ENCODE assay signal across 8 mouse cellular contexts in the genomic region with DNA sequence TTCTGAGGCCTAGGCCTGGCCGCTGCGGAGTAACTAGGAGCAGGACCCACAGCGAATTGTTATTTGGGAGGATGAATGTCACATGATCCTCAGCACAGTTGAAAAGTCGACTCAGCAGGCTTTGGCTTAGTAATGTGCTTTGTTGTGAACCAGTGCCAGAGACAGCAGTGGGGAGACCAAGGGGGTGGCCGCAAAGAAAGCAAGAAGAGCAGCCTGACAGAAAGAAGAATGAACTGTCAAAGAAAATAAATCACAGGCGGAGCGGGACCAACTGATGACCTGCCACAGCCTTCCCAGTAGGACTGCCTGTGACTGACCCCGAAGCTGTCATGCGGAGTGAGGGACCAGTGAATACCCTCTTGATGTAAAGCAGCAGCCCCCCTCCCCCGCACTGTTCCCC.
DNase-seq lines count a peak whose midpoint lies in the region; ATAC-seq lines count a peak whose summit lies in the region.

No protein-coding gene starts in this region.

- H3K4me3 ChIP-seq in heart, embryonic 10.5 days, result peak overlapping the region; percentile 30
- peak overlapping the region; percentile 22 for H3K4me3 ChIP-seq in hindbrain, embryonic 15.5 days
- no peak overlapping the region for H3K4me3 ChIP-seq in stomach, embryonic 15.5 days (replicated peaks)

- H3K27ac ChIP-seq in heart, embryonic 10.5 days, result peak overlapping the region; percentile 62; the same call in 1 of the 2 replicates
- H3K27ac ChIP-seq in hindbrain, embryonic 15.5 days (replicated peaks), result peak overlapping the region; percentile 43
- H3K27ac ChIP-seq in stomach, embryonic 15.5 days, result no peak overlapping the region

- DNase-seq in heart, embryonic 10.5 days (ENCODE audit: low spot score), result no peak
- DNase-seq in heart, adult 9 months (ENCODE audit: low spot score in 2 of 2), result no peak
- DNase-seq in embryo, embryonic 11 days, result peak; percentile 76
- DNase-seq in lung, postnatal 10 days, result peak; percentile 67
- DNase-seq in urinary bladder, postnatal 25 days (ENCODE audit: low spot score), result no peak
- no peak for DNase-seq in layer of hippocampus, postnatal 36 days

- no peak overlapping the region for H3K9ac ChIP-seq in hindbrain, embryonic 15.5 days
- H3K9ac ChIP-seq in stomach, embryonic 15.5 days, result no peak overlapping the region

- H3K4me2 ChIP-seq in hindbrain, embryonic 15.5 days, result peak overlapping the region; percentile 51
- peak overlapping the region; percentile 14; the same call in 1 of the 2 replicates for H3K4me2 ChIP-seq in stomach, embryonic 15.5 days

- 9% methylated on average over 10 of the region's 10 CpGs for WGBS in heart, embryonic 10.5 days
- WGBS in hindbrain, embryonic 15.5 days, result 3% methylated on average over 10 of the region's 10 CpGs
- WGBS in stomach, embryonic 15.5 days, result 23% methylated on average over 10 of the region's 10 CpGs

- no peaks in the 10 kb centered on the region for H3K27me3 ChIP-seq in heart, embryonic 10.5 days (ENCODE audit: insufficient read depth, poor library complexity, severe bottlenecking)
- no peaks in the 10 kb centered on the region for H3K27me3 ChIP-seq in hindbrain, embryonic 15.5 days
- no peaks in the 10 kb centered on the region for H3K27me3 ChIP-seq in stomach, embryonic 15.5 days (replicated peaks)

- H3K9me3 ChIP-seq in heart, embryonic 10.5 days, result no peaks in the 10 kb centered on the region
- no peaks in the 10 kb centered on the region for H3K9me3 ChIP-seq in hindbrain, embryonic 15.5 days
- H3K9me3 ChIP-seq in stomach, embryonic 15.5 days, result no peaks in the 10 kb centered on the region

- peak; percentile 91 for ATAC-seq in hindbrain, embryonic 15.5 days (ENCODE audit: low FRiP score, low read depth)
- no peak for ATAC-seq in stomach, embryonic 15.5 days (ENCODE audit: insufficient read depth, low FRiP score, low read depth)

- peaks cover 16% of the 10 kb centered on the region for H3K4me1 ChIP-seq in heart, embryonic 10.5 days
- H3K4me1 ChIP-seq in hindbrain, embryonic 15.5 days (replicated peaks), result peaks cover 11% of the 10 kb centered on the region
- H3K4me1 ChIP-seq in stomach, embryonic 15.5 days, result 0 out of 2 replicates have a peak, but pooled peaks cover 3% of the 10 kb centered on the region

- no peaks in the 10 kb centered on the region for H3K36me3 ChIP-seq in heart, embryonic 10.5 days
- no peaks in the 10 kb centered on the region for H3K36me3 ChIP-seq in hindbrain, embryonic 15.5 days
- H3K36me3 ChIP-seq in stomach, embryonic 15.5 days, result no peaks in the 10 kb centered on the region

Comparison
In these comparisons a context has a peak if more than half of its experiments do, and no peak if none do; other contexts are left out.
1. DNase-seq: peak in embryo, embryonic 11 days (single experiment) and lung, postnatal 10 days (single experiment); none in heart, embryonic 10.5 days (single experiment), heart, adult 9 months (0 of 2), urinary bladder, postnatal 25 days (single experiment) and layer of hippocampus, postnatal 36 days (0 of 2).